Mouse (Mus musculus): ENCODE data around the gene Rtn1.

GRCm38 (mm10) chr12:72408954-72409353 lies at the start of gene Rtn1:
- TF ChIP-seq CTCF (conservative IDR thresholded peaks at IDR 0.05; ENCODE audit: low read length) (no peak), NANOG (IDR thresholded peaks at IDR 0.05; ENCODE audit: borderline replicate concordance, low read length) (no peak), POU5F1 (IDR thresholded peaks at IDR 0.05; ENCODE audit: borderline replicate concordance, low read length) (no peak)

All from E14TG2a.4 (cell line).